Comparison of ENCODE assay signal across 31 mouse cellular contexts in the genomic region with DNA sequence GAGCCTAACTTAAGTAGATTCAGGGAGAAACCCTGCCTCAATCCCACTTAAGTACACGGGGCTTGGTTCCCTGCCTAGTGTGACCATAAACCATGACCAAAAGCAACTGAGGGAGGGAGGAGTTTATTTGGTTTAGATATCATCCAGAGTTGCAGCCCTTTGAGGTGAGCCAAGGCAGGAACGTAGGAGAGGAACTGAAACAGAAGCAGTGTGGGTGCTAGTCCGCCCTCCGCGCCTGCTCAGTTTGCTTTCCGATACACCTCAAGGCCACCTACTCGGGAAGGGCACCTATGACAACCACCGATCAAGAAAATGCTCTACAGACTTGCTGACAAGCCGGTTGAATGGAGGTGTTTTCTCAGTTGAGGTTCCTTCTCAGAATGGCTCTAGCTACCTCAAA. TPM values are rescaled to one million over a fixed set of nuclear protein-coding genes. Genes with fewer than 3 reads are reported as not detected.
"Had no signal": no experiment of that assay in that cellular context is flagged by ENCODE, and none has a peak within 500 bp of the region (broad histone marks: within the 10 kb centered on the region; RNA-seq: fewer than 3 reads in every experiment).

No protein-coding gene starts in this region.

- H3K4me3 ChIP-seq: gastrocnemius, adult 2 months; heart, embryonic 13.5 days; heart, embryonic 15.5 days; hindbrain, embryonic 13.5 days; hindbrain, embryonic 15.5 days; layer of hippocampus, adult 2 months; left cerebral cortex, adult 2 months; limb, embryonic 10.5 days; limb, embryonic 12.5 days; liver, embryonic 13.5 days; liver, embryonic 15.5 days had no signal

- H3K27ac ChIP-seq: gastrocnemius, adult 2 months; heart, embryonic 13.5 days; heart, embryonic 15.5 days; hindbrain, embryonic 13.5 days; hindbrain, embryonic 15.5 days; hindbrain, postnatal 0 days; layer of hippocampus, adult 2 months; left cerebral cortex, adult 2 months; limb, embryonic 10.5 days; limb, embryonic 12.5 days; liver, embryonic 13.5 days; liver, embryonic 15.5 days had no signal

- DNase-seq: gastrocnemius, adult 2 months; gastrocnemius, postnatal 10 days; gastrocnemius, postnatal 25 days; heart, postnatal 14 days; heart, postnatal 36 days; kidney, adult 18-20 months; kidney, adult 8-10 months; kidney, postnatal 10 days; kidney, postnatal 25 days; kidney, postnatal 4 days; liver; liver, embryonic 13.5 days had no signal

- H3K9me3 ChIP-seq: heart, embryonic 13.5 days; heart, embryonic 15.5 days; hindbrain, embryonic 13.5 days; hindbrain, embryonic 15.5 days; limb, embryonic 10.5 days; limb, embryonic 12.5 days; liver, embryonic 13.5 days; liver, embryonic 15.5 days had no signal

- H3K4me2 ChIP-seq: heart, embryonic 11.5 days; heart, embryonic 13.5 days; heart, embryonic 15.5 days; hindbrain, embryonic 13.5 days; hindbrain, embryonic 15.5 days; limb, embryonic 12.5 days; liver, embryonic 11.5 days; liver, embryonic 13.5 days; liver, embryonic 15.5 days had no signal

- H3K4me1 ChIP-seq: heart, embryonic 13.5 days; heart, embryonic 15.5 days; hindbrain, embryonic 13.5 days; hindbrain, embryonic 15.5 days; limb, embryonic 10.5 days; limb, embryonic 12.5 days had no signal

- H3K36me3 ChIP-seq: heart, embryonic 13.5 days; heart, embryonic 15.5 days; hindbrain, embryonic 13.5 days; hindbrain, embryonic 15.5 days; limb, embryonic 10.5 days; limb, embryonic 12.5 days; liver, embryonic 13.5 days; liver, embryonic 15.5 days had no signal

- H3K9ac ChIP-seq: heart, embryonic 13.5 days; heart, embryonic 15.5 days; hindbrain, embryonic 13.5 days; hindbrain, embryonic 15.5 days; limb, embryonic 12.5 days; liver, embryonic 13.5 days; liver, embryonic 15.5 days had no signal

RNA-seq across cellular contexts. Expression of a gene that starts 6.6 kb away (rescaled TPM):
- total RNA-seq: granulocyte monocyte progenitor cell, adult 5-6 weeks; hematopoietic stem cell, adult 5-6 weeks had no signal

RNA-seq across cellular contexts. Expression of a gene that starts 30.2 kb away (rescaled TPM):
- total RNA-seq: granulocyte monocyte progenitor cell, adult 5-6 weeks; heart, adult 18-20 months; heart, adult 8-10 months; heart, postnatal 14 days; heart, postnatal 36 days had no signal
- polyA plus RNA-seq: heart, embryonic 13.5 days; heart, embryonic 15.5 days; heart, postnatal 0 days; hindbrain, embryonic 11.5 days; kidney, embryonic 14.5 days; limb, embryonic 10.5 days; liver, embryonic 11.5 days; liver, embryonic 13.5 days; liver, embryonic 15.5 days had no signal

RNA-seq across cellular contexts. Expression of a gene that starts 41.3 kb away (rescaled TPM):
- total RNA-seq: granulocyte monocyte progenitor cell, adult 5-6 weeks had no signal
